Mouse (Mus musculus) left cerebral cortex, postnatal 4 days (tissue): ENCODE data around the gene Myo5a. TPM values are rescaled to one million over a fixed set of nuclear protein-coding genes. Genes with fewer than 3 reads are reported as not detected.

Experiments
- DNase-seq: peaks from one replicate; pipeline ENCODE4 v3.0.0-alpha.2; 2022
- intact Hi-C: fragments of 180-260 bp; cut with DNase I; formaldehyde crosslinking; loops from one replicate; pipeline ENCODE4 v1.15.1; 2025
- total RNA-seq, 2 experiments: library from RNA; stranded (reverse); gene quantifications; 2 replicates each; pipeline ENCODE4 v1.2.3; 2021

Gene Myo5a
- 100 to 1,000 TPM; 239 to 251 TPM for total RNA-seq

DNA sequence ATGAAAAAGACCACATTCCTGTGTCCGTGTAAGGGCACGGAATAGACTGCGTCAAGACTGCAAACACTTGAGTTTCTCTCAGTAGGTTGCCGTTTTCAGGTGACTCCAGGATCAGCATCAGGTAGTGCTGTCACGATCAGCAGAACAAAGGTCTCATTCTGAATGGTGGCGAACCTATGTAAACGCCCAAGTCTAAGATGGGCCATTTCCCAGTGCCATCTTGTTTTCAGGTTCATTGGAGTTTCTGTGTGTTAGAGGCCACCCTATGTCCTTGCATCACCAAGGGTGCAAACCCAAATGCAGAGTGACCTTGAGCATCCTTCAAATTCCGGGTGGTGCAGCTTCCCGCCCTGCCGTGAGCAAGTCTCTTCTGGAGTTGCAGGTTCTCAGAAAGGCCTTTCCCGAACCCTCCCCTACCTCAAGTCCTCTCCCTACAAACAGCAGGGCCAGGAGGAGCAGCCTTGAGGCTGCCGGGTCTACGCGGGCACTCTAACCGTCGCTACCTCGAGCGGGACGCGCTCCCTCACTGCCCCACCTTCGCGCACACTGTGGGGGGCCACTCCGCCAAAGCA is at the start of gene Myo5a:
TSS of gene Myo5a (plus strand) at position 559 of the 572 bp plus-strand sequence.
- intact Hi-C loops = loop anchor here (5.0 to 10.0 kb wide), 2 partner anchors 37 to 74 kb away; no protein-coding TSS in a partner anchor
- no peak for DNase-seq

DNA sequence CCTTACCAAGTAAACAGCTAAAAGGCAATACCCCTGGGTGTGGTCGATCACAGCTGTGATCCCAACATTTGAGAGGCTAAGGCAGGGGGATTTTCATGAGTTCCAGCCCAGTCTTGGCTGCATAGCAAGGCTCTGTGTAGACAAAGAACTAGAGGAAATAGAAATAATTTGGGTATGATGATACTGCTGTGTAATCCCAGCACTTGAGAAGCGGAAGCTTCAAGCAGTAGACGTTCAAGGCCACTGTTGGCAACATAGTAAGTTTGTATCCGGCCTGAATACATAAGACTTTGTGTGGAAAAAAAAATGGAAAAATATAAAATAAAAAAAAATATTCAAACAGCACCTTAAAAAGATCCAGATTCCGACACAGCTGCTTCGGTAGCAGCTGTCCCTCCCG is 48.3 kb upstream of the Myo5a start:
- no peak for DNase-seq
- intact Hi-C loops = loop anchor here (5.0 kb wide), 1 partner anchor 115 kb away; no protein-coding TSS in a partner anchor

GRCm38 (mm10) chr9:75023150-75023894 is 47.5 kb upstream of the Myo5a start:
- intact Hi-C loops = loop anchor here (5.0 kb wide), 1 partner anchor 116 kb away; no protein-coding TSS in a partner anchor
- DNase-seq = no peak

DNA sequence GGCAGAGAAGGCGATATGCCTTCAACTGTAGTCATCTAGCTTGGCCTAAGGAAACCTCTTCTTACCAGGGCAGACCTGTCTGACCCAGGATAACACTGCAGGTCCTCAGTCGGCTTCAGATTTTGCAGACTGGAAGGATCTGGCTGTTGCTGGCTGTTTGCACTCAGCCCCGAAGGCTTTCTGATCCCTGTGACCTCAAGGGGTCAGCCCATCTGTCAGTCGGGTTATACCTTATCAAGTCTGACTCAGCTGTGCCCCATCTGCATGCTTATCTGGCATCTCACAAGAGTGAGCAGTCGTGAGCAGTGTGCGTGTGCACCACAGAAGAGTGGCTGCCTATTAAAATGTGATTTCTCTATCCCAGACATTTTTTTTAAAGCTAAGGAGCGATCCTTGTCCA is 46.7 kb upstream of the Myo5a start:
- intact Hi-C loops = loop anchor here (5.0 kb wide), 1 partner anchor 117 kb away; no protein-coding TSS in a partner anchor

DNA sequence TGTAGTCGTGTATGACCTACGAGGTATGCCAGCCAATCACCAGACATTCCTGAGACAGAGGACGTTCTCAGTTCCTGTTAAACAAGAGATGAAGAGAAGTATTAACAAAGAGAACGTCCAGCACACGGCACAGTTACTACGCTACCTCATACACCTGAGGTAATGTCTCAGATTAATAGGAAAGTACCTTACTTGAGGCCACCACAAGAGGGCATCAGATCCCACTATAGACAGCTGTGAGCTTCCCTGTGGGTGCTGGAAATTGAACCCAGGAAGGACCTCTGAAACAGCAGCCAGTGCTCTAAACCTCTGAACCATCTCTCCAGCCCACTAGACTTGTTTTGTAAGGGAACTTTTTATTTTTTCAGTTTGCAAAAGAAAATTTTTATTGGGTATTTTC is 45.1 kb upstream of the Myo5a start:
- intact Hi-C loops = no loop called here
- no peak for DNase-seq

More for the DNA sequence above, 46.7 kb upstream of the Myo5a start:
- DNase-seq = no peak

GRCm38 (mm10) chr9:75032408-75032807 is 38.4 kb upstream of the Myo5a start:
- no peak for DNase-seq

GRCm38 (mm10) chr9:75033141-75033540 is 37.7 kb upstream of the Myo5a start:
- intact Hi-C loops = no loop called here
- no peak for DNase-seq

More at GRCm38 (mm10) chr9:75032408-75032807, 38.4 kb upstream of the Myo5a start:
- intact Hi-C loops = no loop called here

DNA sequence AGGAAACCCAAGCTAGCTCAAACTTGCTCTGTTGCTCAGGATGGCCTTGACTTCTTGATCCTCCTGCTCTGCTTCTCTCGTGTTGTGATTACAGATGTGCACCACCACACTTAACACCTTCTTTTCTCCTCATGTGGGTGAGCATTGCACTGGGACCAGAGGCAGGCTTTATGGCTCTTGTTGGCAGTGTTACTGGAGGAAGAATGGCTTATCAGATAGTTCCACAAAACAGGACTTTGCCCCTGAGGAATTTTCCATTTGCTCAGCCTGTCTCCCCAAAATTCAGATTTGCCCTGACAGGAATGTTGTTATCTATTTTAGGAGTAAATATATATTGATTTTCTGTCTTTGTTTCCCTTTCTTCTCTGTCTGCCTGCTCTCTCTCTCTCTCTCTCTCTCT is 36.1 kb upstream of the Myo5a start:
- DNase-seq = no peak
- intact Hi-C loops = no loop called here

DNA sequence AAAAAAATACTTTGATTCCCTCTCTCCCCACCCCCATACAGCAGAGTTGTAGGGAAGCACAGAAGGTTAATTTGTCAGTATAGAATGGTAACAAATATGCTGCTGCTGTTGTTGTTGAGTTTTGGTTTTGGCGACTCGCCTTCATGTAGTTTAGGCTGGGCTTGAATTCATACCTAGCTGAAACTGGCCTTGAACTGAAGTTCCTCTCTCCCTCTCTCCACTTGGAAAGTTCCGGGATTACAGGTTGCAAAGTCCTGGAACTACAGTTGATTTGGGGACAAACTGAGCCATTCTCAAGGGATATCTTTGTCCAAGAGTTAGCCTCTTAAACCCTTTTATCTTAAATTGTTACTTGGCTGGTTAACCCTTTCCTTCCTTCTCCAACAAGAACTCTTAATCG is 34.9 kb upstream of the Myo5a start:
- intact Hi-C loops = no loop called here
- no peak for DNase-seq

DNA sequence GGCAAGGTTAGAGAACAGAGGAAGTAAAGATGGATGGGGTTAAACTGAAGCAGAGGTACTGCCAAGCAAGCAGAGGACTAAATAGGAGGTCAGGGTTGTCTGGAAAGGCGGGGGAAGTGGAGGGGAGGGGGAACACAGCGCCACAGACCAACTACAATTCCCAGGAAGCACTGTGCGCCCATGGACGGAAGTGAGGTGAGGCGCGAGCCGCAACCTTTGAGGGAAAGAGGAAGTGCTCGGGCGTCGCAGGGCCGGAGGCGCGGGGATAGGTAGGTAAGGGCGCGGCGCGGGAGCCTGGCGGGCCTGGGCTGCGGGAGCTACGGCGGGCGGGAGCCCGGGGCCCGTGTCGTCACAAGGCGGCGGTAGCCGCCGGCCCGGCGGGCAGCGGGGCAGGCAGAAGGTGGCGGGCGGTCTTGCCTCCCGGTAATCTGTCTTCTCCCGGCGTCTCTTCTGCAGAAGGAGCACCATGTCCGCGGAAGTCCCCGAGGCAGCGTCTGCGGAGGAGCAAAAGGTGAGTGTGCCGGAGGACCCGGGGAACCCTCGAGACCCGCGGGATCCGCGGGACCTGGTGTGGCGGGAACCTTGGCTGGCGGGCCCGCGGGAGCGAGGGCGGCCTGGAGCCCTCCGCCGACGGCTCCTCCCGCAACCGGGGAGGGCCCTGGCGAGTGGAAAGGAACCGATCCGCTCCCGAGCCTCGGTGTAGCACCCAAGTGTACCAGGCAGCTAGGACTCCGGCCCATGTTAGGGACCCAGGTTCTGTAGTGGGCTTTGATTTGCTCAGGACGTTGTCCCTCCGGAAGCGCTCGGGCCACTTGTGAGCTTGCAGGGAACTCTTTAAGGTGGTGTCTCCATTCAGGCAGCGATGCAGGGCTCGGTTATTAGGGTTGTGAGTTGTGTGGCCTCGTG is 33.1 kb upstream of the Myo5a start, which contains the start of gene Arpp19:
TSS of gene Arpp19 (plus strand) at position 164 of the 906 bp plus-strand sequence.
- intact Hi-C loops = no loop called here

GRCm38 (mm10) chr9:75038357-75038688 is 32.5 kb upstream of the Myo5a start:
- DNase-seq = no peak
- intact Hi-C loops = no loop called here

More for the DNA sequence above, 33.1 kb upstream of the Myo5a start, which contains the start of gene Arpp19:
- DNase-seq = peak; percentile 83

DNA sequence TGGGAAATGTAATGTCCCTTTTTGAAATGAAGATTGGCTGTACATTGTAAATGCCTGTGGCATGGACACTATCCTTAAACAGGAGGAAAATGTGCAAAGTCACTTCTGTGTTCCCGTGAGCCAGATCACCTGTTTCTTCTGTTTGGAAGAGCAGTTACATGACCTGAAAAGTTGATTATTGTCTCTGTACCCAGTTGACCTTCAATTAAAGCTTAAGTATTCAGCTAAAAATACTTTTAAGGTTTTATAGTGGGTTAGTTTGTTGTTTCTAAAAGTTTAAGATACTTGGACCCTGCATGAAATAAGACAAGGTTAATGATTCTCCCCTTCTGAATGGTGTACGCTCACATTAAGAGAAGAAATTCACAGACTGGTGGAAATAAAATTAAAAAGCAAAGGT is 30.2 kb upstream of the Myo5a start:
- no peak for DNase-seq
- intact Hi-C loops = loop anchor here (10.0 kb wide), 1 partner anchor 224 kb away; no protein-coding TSS in a partner anchor

- no peak for DNase-seq
These were observed 28.8 kb upstream of the Myo5a start for GRCm38 (mm10) chr9:75041840-75042525.

DNA sequence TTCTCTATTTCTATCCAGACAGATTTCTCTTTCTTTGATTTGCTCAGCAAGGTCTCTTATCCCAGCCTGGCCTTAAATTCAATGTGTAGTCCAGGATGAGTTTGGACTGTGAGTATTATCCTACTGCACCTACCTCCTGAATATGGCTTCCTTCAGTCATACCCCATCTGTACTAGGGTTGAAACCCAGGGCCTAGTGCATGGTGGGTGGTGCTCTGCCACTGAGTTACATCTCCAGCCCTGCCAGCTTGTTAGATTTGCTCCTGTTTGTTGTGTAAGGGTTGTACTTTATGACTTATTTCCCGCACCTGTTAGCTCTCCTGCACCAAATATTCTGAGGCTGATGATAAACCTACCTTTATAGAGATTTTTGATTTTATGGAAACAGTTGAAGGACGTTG is 27.6 kb upstream of the Myo5a start:
- no peak for DNase-seq
- intact Hi-C loops = loop anchor here (10.0 kb wide), 1 partner anchor 222 kb away; no protein-coding TSS in a partner anchor

More at GRCm38 (mm10) chr9:75041840-75042525, 28.8 kb upstream of the Myo5a start:
- intact Hi-C loops = loop anchor here (10.0 kb wide), 1 partner anchor 223 kb away; no protein-coding TSS in a partner anchor

GRCm38 (mm10) chr9:75047079-75047478 is 23.7 kb upstream of the Myo5a start:
- no peak for DNase-seq
- intact Hi-C loops = loop anchor here (10.0 kb wide), 1 partner anchor 218 kb away; no protein-coding TSS in a partner anchor

DNA sequence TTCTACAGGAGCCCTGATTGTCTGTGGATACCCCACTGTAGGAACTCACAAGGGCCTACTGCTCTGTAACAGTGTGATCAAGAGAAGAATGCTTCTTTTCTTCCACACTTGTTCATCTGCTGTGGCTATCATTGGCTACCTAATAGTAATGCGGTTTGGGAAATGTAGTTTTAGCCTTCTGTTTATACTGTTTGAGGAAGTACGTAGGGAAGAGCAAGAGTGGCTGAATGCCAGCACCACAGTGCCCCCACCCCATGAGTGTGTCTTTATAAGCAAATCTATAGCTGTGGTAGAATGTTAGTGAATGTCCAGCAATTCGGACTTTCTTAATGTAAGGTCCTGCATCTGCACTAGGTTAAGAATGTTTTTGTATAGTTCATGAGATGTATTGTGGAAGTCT is 21.7 kb upstream of the Myo5a start:
- intact Hi-C loops = loop anchor here (10.0 kb wide), 1 partner anchor 216 kb away; no protein-coding TSS in a partner anchor
- no peak for DNase-seq

GRCm38 (mm10) chr9:75050003-75050402 is 20.8 kb upstream of the Myo5a start:
- intact Hi-C loops = loop anchor here (10.0 kb wide), 1 partner anchor 135 kb away; no protein-coding TSS in a partner anchor
- peak; percentile 52 for DNase-seq

GRCm38 (mm10) chr9:75051841-75052240 is 19.0 kb upstream of the Myo5a start:
- intact Hi-C loops = loop anchor here (10.0 kb wide), 1 partner anchor 133 kb away; no protein-coding TSS in a partner anchor
- no peak for DNase-seq

DNA sequence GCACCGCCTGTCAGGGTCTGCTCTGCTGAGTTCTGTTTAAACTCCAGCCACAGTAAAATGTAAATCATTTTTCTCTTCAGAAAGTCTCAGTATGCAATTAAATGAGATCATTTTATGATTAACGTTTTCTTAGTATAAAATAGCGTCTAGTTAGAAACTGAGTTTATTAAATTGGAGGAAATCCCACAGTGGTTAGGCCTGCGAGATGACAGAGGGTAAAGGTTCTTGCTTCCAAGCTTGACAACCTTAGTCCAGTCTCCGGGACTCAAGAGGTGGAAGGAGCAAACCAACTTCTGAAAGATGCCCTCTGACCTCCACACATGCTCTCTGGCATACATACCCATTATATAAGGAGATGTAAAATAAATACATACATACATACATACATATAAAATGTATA is 15.8 kb upstream of the Myo5a start:
- intact Hi-C loops = loop anchor here (10.0 kb wide), 1 partner anchor 130 kb away; no protein-coding TSS in a partner anchor
- no peak for DNase-seq
